8 mouse cellular contexts compared by ENCODE assay signal in genomic region chr1:168356970-168357441, GRCm38 (mm10).
A peak's percentile ranks its signal among the peaks of the same experiment; 100 is the strongest.
DNase-seq lines count a peak whose midpoint lies in the region; ATAC-seq lines count a peak whose summit lies in the region.

No protein-coding gene starts in this region.

- H3K36me3 ChIP-seq in hindbrain, embryonic 10.5 days = peaks cover 12% of the 10 kb centered on the region
- H3K36me3 ChIP-seq in limb, embryonic 12.5 days = no peaks in the 10 kb centered on the region
- H3K36me3 ChIP-seq in neural tube, embryonic 13.5 days = no peaks in the 10 kb centered on the region

- 0 out of 2 replicates have a peak, but pooled peaks have one; percentile 34 for ATAC-seq in limb, embryonic 12.5 days (ENCODE audit: insufficient number of reproducible peaks, insufficient read depth, low FRiP score, low TSS enrichment, low read depth)
- ATAC-seq in neural tube, embryonic 13.5 days (ENCODE audit: low read depth) = peak; percentile 66

- H3K27me3 ChIP-seq in hindbrain, embryonic 10.5 days (ENCODE audit: insufficient read depth, poor library complexity, severe bottlenecking) = no peaks in the 10 kb centered on the region
- peaks cover 3% of the 10 kb centered on the region; the same call in 1 of the 2 replicates for H3K27me3 ChIP-seq in limb, embryonic 12.5 days
- H3K27me3 ChIP-seq in neural tube, embryonic 13.5 days = no peaks in the 10 kb centered on the region

- peak; percentile 59 for DNase-seq in left cerebral cortex, postnatal 4 days
- DNase-seq in left cerebral cortex, postnatal 36 days (ENCODE audit: low spot score in 2 of 2) = no peak
- peak; percentile 74 for DNase-seq in hindbrain, embryonic 10.5 days (ENCODE audit: low spot score)
- DNase-seq in thymus, adult 18-20 months = no peak
- DNase-seq in cerebellum, adult 9-11 months = no peak
- no peak for DNase-seq in right cerebral cortex, postnatal 14 days

- H3K4me3 ChIP-seq in hindbrain, embryonic 10.5 days = peak overlapping the region; percentile 46
- H3K4me3 ChIP-seq in limb, embryonic 12.5 days (replicated peaks) = no peak overlapping the region; the same call in 1 of the 2 replicates
- H3K4me3 ChIP-seq in neural tube, embryonic 13.5 days = peak overlapping the region; percentile 30

- 2% methylated on average over 14 of the region's 14 CpGs for WGBS in hindbrain, embryonic 10.5 days
- 14% methylated on average over 14 of the region's 14 CpGs for WGBS in limb, embryonic 12.5 days
- WGBS in neural tube, embryonic 13.5 days = 9% methylated on average over 14 of the region's 14 CpGs

- H3K27ac ChIP-seq in hindbrain, embryonic 10.5 days = peak overlapping the region; percentile 90
- H3K27ac ChIP-seq in limb, embryonic 12.5 days = no peak overlapping the region
- H3K27ac ChIP-seq in neural tube, embryonic 13.5 days (replicated peaks) = peak overlapping the region; percentile 85

- no peaks in the 10 kb centered on the region for H3K9me3 ChIP-seq in hindbrain, embryonic 10.5 days
- H3K9me3 ChIP-seq in limb, embryonic 12.5 days = no peaks in the 10 kb centered on the region
- no peaks in the 10 kb centered on the region for H3K9me3 ChIP-seq in neural tube, embryonic 13.5 days

- peak overlapping the region; percentile 45 for H3K4me2 ChIP-seq in limb, embryonic 12.5 days
- peak overlapping the region; percentile 55 for H3K4me2 ChIP-seq in neural tube, embryonic 13.5 days

- peaks cover 87% of the 10 kb centered on the region for H3K4me1 ChIP-seq in hindbrain, embryonic 10.5 days (replicated peaks)
- peaks cover 67% of the 10 kb centered on the region for H3K4me1 ChIP-seq in limb, embryonic 12.5 days (replicated peaks)
- H3K4me1 ChIP-seq in neural tube, embryonic 13.5 days (replicated peaks) = peaks cover 81% of the 10 kb centered on the region

- no peak overlapping the region for H3K9ac ChIP-seq in limb, embryonic 12.5 days (replicated peaks)
- peak overlapping the region; percentile 18 for H3K9ac ChIP-seq in neural tube, embryonic 13.5 days

- intact Hi-C loops in left cerebral cortex, postnatal 4 days (cut with DNase I) = no loop called here
- intact Hi-C loops in left cerebral cortex, postnatal 36 days (cut with DNase I) = no loop called here

Comparison
In these comparisons a context has a peak if more than half of its experiments do, and no peak if none do; other contexts are left out.
1. DNase-seq: peak in left cerebral cortex, postnatal 4 days (single experiment) and hindbrain, embryonic 10.5 days (single experiment); none in left cerebral cortex, postnatal 36 days (0 of 2), thymus, adult 18-20 months (0 of 2), cerebellum, adult 9-11 months (single experiment) and right cerebral cortex, postnatal 14 days (single experiment).